ENCODE assay signal across 25 mouse cellular contexts in the genomic region with DNA sequence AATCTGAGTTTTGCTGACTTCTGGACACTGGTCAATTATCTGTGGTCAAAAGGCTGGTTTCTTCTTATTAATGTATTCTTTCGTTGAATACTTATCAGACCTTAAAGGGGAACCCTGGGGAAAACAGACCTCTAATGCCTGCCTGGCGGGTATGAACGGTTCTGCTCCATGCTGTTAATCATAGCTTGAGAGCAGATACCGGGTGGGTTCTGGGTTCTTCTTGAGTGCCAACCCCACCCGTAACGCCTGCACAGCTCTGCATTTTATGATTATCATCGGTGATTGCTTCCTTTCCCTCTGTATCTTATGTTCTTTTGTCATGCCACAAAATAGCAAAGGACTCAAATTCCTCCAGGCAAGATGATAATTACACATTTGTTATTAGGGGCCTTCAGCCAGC. TPM values are rescaled to one million over a fixed set of nuclear protein-coding genes. Genes with fewer than 3 reads are reported as not detected.
DNase-seq lines count a peak whose midpoint lies in the region; ATAC-seq and TF ChIP-seq lines count a peak whose summit lies in the region.
"Had no signal": no experiment of that assay in that cellular context is flagged by ENCODE, and none has a peak within 500 bp of the region (broad histone marks: within the 10 kb centered on the region; RNA-seq: fewer than 3 reads in every experiment).

No protein-coding gene starts in this region.

- no peak overlapping the region for H3K9ac ChIP-seq in heart, adult 2 months (ENCODE audit: low read depth, low read length)
- H3K9ac ChIP-seq in heart, embryonic 13.5 days: no peak overlapping the region
- H3K9ac ChIP-seq in MEL (ENCODE audit: control insufficient read depth, low read depth, low read length, poor library complexity, severe bottlenecking): no peak overlapping the region
- no peak overlapping the region for H3K9ac ChIP-seq in hindbrain, embryonic 12.5 days

- H3K27me3 ChIP-seq in heart, adult 2 months (ENCODE audit: control insufficient read depth, insufficient read depth, low read length): no peaks in the 10 kb centered on the region
- no peaks in the 10 kb centered on the region for H3K27me3 ChIP-seq in heart, embryonic 13.5 days (replicated peaks)
- H3K27me3 ChIP-seq in MEL (ENCODE audit: control insufficient read depth in 1 of 2, insufficient read depth in 2 of 2, low read length in 2 of 2): no peaks in the 10 kb centered on the region
- no peaks in the 10 kb centered on the region for H3K27me3 ChIP-seq in hindbrain, embryonic 12.5 days
- H3K27me3 ChIP-seq: CH12.LX, Patski had no signal

- no peak for TF ChIP-seq CTCF in heart, adult 2 months (IDR thresholded peaks at IDR 0.05)
- no peak for TF ChIP-seq CTCF in MEL (IDR thresholded peaks at IDR 0.05 in 2 of 3, conservative IDR thresholded peaks at IDR 0.05 in 1 of 3; ENCODE audit: control insufficient read depth in 1 of 3, insufficient read depth in 1 of 3, low read depth in 2 of 3, low read length in 3 of 3, poor library complexity in 1 of 3, severe bottlenecking in 1 of 3)

- TF ChIP-seq EP300 in heart, adult 2 months (IDR thresholded peaks at IDR 0.05; ENCODE audit: insufficient read depth, low read depth, low read length): no peak
- TF ChIP-seq EP300 in MEL (IDR thresholded peaks at IDR 0.05; ENCODE audit: low read depth in 1 of 2, low read length in 2 of 2): peak; percentile 71 to 84

- H3K9me3 ChIP-seq in heart, embryonic 13.5 days: no peaks in the 10 kb centered on the region
- H3K9me3 ChIP-seq in MEL (replicated peaks; ENCODE audit: insufficient read depth, low read length): no peaks in the 10 kb centered on the region
- no peaks in the 10 kb centered on the region for H3K9me3 ChIP-seq in hindbrain, embryonic 12.5 days (replicated peaks)
- H3K9me3 ChIP-seq: G1E had no signal

- H3K27ac ChIP-seq in heart, adult 2 months: no peak overlapping the region
- H3K27ac ChIP-seq in heart, embryonic 13.5 days (replicated peaks): 0 out of 2 replicates have a peak overlapping the region, but pooled peaks have one; percentile 17
- H3K27ac ChIP-seq in MEL (ENCODE audit: control insufficient read depth, low read depth, low read length): peak overlapping the region; percentile 4; the same call in 1 of the 2 replicates
- H3K27ac ChIP-seq in hindbrain, embryonic 12.5 days: no peak overlapping the region

- H3K4me1 ChIP-seq in heart, adult 2 months (ENCODE audit: control insufficient read depth, insufficient read depth, low read length): peaks cover 6% of the 10 kb centered on the region
- H3K4me1 ChIP-seq in heart, embryonic 13.5 days: peaks cover 31% of the 10 kb centered on the region
- H3K4me1 ChIP-seq in MEL (ENCODE audit: control insufficient read depth in 1 of 2, insufficient read depth in 2 of 2, low read length in 2 of 2): peaks cover 19 to 42% of the 10 kb centered on the region in 2 experiments
- peaks cover 4% of the 10 kb centered on the region for H3K4me1 ChIP-seq in hindbrain, embryonic 12.5 days

- no peak overlapping the region for H3K4me3 ChIP-seq in heart, adult 2 months
- H3K4me3 ChIP-seq in heart, embryonic 13.5 days: no peak overlapping the region
- no peak overlapping the region for H3K4me3 ChIP-seq in MEL (ENCODE audit: control insufficient read depth in 1 of 2, insufficient read depth in 1 of 2, low read depth in 2 of 2, low read length in 2 of 2)
- no peak overlapping the region for H3K4me3 ChIP-seq in hindbrain, embryonic 12.5 days

- peaks cover 5% of the 10 kb centered on the region for H3K36me3 ChIP-seq in heart, adult 2 months (ENCODE audit: control insufficient read depth, insufficient read depth, low read length)
- H3K36me3 ChIP-seq in heart, embryonic 13.5 days: peaks cover 14% of the 10 kb centered on the region
- peaks cover 0 to 50% of the 10 kb centered on the region in 2 experiments for H3K36me3 ChIP-seq in MEL (ENCODE audit: control insufficient read depth in 1 of 2, insufficient read depth in 2 of 2, low read length in 2 of 2)
- H3K36me3 ChIP-seq in hindbrain, embryonic 12.5 days: no peaks in the 10 kb centered on the region

- ATAC-seq in heart, embryonic 13.5 days (ENCODE audit: extremely low read depth, insufficient number of reproducible peaks, low FRiP score, low TSS enrichment): no peak
- no peak for ATAC-seq in hindbrain, embryonic 12.5 days (ENCODE audit: low FRiP score)
- ATAC-seq: activated CD4-positive, CD25-positive, alpha-beta regulatory T cell, adult 4 months; CD4-positive, CD25-positive, alpha-beta regulatory T cell, adult 4 months; Patski had no signal

- 74% methylated on average over 7 of the region's 7 CpGs for WGBS in heart, adult 2 months
- 69% methylated on average over 7 of the region's 7 CpGs for WGBS in heart, embryonic 13.5 days
- 74% methylated on average over 7 of the region's 7 CpGs for WGBS in hindbrain, embryonic 12.5 days

- TF ChIP-seq POLR2A in heart, adult 2 months (IDR thresholded peaks at IDR 0.05; ENCODE audit: insufficient read depth, low read depth, low read length): no peak
- TF ChIP-seq POLR2A in MEL (IDR thresholded peaks at IDR 0.05; ENCODE audit: control insufficient read depth in 1 of 2, insufficient read depth in 1 of 2, low read depth in 1 of 2, low read length in 2 of 2, poor library complexity in 1 of 2): no peak

- no peak for TF ChIP-seq RAD21 in MEL (IDR thresholded peaks at IDR 0.05; ENCODE audit: low read depth, low read length)

- no peaks in the 10 kb centered on the region for H3K79me2 ChIP-seq in heart, adult 2 months (replicated peaks; ENCODE audit: control insufficient read depth, insufficient read depth, low read length)
- peaks cover 18% of the 10 kb centered on the region for H3K79me2 ChIP-seq in MEL (ENCODE audit: control insufficient read depth, insufficient read depth, low read length, poor library complexity)

- DNase-seq in heart, adult 11 months: peak; percentile 82
- DNase-seq in heart, adult 2 months: no peak
- DNase-seq in heart, adult 9 months (ENCODE audit: low spot score in 2 of 2): no peak
- DNase-seq in MEL (ENCODE audit: low read depth, low spot score): peak; percentile 47
- DNase-seq: adrenal gland, adult 2 months; adrenal gland, adult 8-10 months; adrenal gland, postnatal 10 days; adrenal gland, postnatal 14 days; adrenal gland, postnatal 25 days; adrenal gland, postnatal 36 days; B cell, adult 2 months; cerebellum, adult 11 months; cerebellum, adult 11-12 months; cerebellum, adult 18-20 months; cerebellum, adult 2 months had no signal

- intact Hi-C loops in heart, adult 2 months (cut with DNase I): no loop called here

- no peak overlapping the region for H3K4me2 ChIP-seq in heart, embryonic 13.5 days
- H3K4me2 ChIP-seq in hindbrain, embryonic 12.5 days (replicated peaks): no peak overlapping the region

TF ChIP-seq in MEL, 35 proteins besides CTCF, POLR2A, EP300 and RAD21 (continues in another document):
- TF ChIP-seq RCOR1 (IDR thresholded peaks at IDR 0.05; ENCODE audit: low read depth, low read length) (peak; percentile 77; the same call in 1 of the 2 replicates), JUND (IDR thresholded peaks at IDR 0.05; ENCODE audit: low read depth, low read length) (no peak), MXI1 (IDR thresholded peaks at IDR 0.05; ENCODE audit: low read depth, low read length) (no peak), TBP (IDR thresholded peaks at IDR 0.05; ENCODE audit: low read depth, low read length) (no peak), MAZ (IDR thresholded peaks at IDR 0.05; ENCODE audit: low read depth, low read length) (no peak), MYC (IDR thresholded peaks at IDR 0.05; ENCODE audit: low read depth, low read length) (no peak), MEF2A (IDR thresholded peaks at IDR 0.05; ENCODE audit: extremely low read depth, insufficient replicate concordance, low read depth, low read length, poor library complexity, severe bottlenecking) (no peak), HCFC1 (IDR thresholded peaks at IDR 0.05; ENCODE audit: low read depth, low read length) (no peak), E2F4 (IDR thresholded peaks at IDR 0.05; ENCODE audit: borderline replicate concordance, low read depth, low read length) (no peak), USF1 (IDR thresholded peaks at IDR 0.05; ENCODE audit: low read depth, low read length) (no peak), GATA1 (IDR thresholded peaks at IDR 0.05; ENCODE audit: low read depth, low read length) (peak; percentile 59)

RNA-seq across cellular contexts. Expression of a gene that starts 7.6 kb away (rescaled TPM):
- total RNA-seq in heart, adult 2 months (2021): 10 to 100 TPM; 24.0 to 30.4 TPM
- polyA plus RNA-seq in heart, adult 2 months (2012; rRNA removed): 41.7 and 57.6 TPM in 2 replicates
- polyA plus RNA-seq in heart, embryonic 13.5 days (2015; fragmentation: Nextera tagmentation; extraction: Ambion mirVana): 85.1 and 86.5 TPM in 2 replicates
- 102 and 144 TPM in 2 replicates for total RNA-seq in MEL (2012; rRNA removed)
- polyA plus RNA-seq in MEL (2012; ENCODE audit: insufficient read depth in 1 of 2, insufficient read length in 2 of 2, low read depth in 1 of 2, low replicate concordance in 2 of 2, missing spikeins in 1 of 2): 100 to 1,000 TPM; 346 to 408 TPM
- 27.7 and 29.0 TPM in 2 replicates for polyA plus RNA-seq in hindbrain, embryonic 12.5 days (2016; fragmentation: Nextera tagmentation; extraction: Ambion mirVana)

RNA-seq across cellular contexts. Expression of a gene that starts 10.4 kb away (rescaled TPM):
- under 1 TPM in 1 of 2 experiments, not detected in 1; 0.30 TPM for total RNA-seq in heart, adult 2 months (2021)
- 0.04 and 0.26 TPM in 2 replicates for polyA plus RNA-seq in heart, adult 2 months (2012; rRNA removed)
- 0.36 TPM in 1 of 2 replicates, not detected in the other for polyA plus RNA-seq in heart, embryonic 13.5 days (2015; fragmentation: Nextera tagmentation; extraction: Ambion mirVana)
- not detected in 2 replicates for total RNA-seq in MEL (2012; rRNA removed)
- under 1 TPM in 1 of 2 experiments, not detected in 1; 0.08 TPM for polyA plus RNA-seq in MEL (2012; ENCODE audit: insufficient read depth in 1 of 2, insufficient read length in 2 of 2, low read depth in 1 of 2, low replicate concordance in 2 of 2, missing spikeins in 1 of 2)
- not detected in 2 replicates for polyA plus RNA-seq in hindbrain, embryonic 12.5 days (2016; fragmentation: Nextera tagmentation; extraction: Ambion mirVana)
- total RNA-seq: adrenal gland, adult 18-20 months; adrenal gland, postnatal 36 days; adrenal gland, postnatal 4 days had no signal
- polyA plus RNA-seq: adrenal gland, adult 2 months; G1E had no signal

RNA-seq across cellular contexts. Expression of a gene that starts 12.1 kb away (rescaled TPM):
- total RNA-seq in heart, adult 2 months (2021): not detected
- 0.29 and 0.51 TPM in 2 replicates for polyA plus RNA-seq in heart, adult 2 months (2012; rRNA removed)
- 0.80 and 0.96 TPM in 2 replicates for polyA plus RNA-seq in heart, embryonic 13.5 days (2015; fragmentation: Nextera tagmentation; extraction: Ambion mirVana)
- total RNA-seq in MEL (2012; rRNA removed): not detected in 2 replicates
- under 1 TPM in 1 of 2 experiments, not detected in 1; 0.39 TPM for polyA plus RNA-seq in MEL (2012; ENCODE audit: insufficient read depth in 1 of 2, insufficient read length in 2 of 2, low read depth in 1 of 2, low replicate concordance in 2 of 2, missing spikeins in 1 of 2)
- polyA plus RNA-seq in hindbrain, embryonic 12.5 days (2016; fragmentation: Nextera tagmentation; extraction: Ambion mirVana): not detected in 2 replicates
- total RNA-seq: adrenal gland, adult 18-20 months; adrenal gland, adult 2 months; adrenal gland, postnatal 14 days; adrenal gland, postnatal 25 days; ES-E14 had no signal
- polyA plus RNA-seq: adrenal gland, adult 2 months; G1E had no signal

RNA-seq across cellular contexts. Expression of a gene that starts 58.4 kb away (rescaled TPM):
- total RNA-seq in heart, adult 2 months (2021): 100 to 1,000 TPM; 409 to 433 TPM
- polyA plus RNA-seq in heart, adult 2 months (2012; rRNA removed): 1,071 and 1,296 TPM in 2 replicates
- polyA plus RNA-seq in heart, embryonic 13.5 days (2015; fragmentation: Nextera tagmentation; extraction: Ambion mirVana): 290 and 310 TPM in 2 replicates
- not detected in 2 replicates for total RNA-seq in MEL (2012; rRNA removed)
- not detected for polyA plus RNA-seq in MEL (2012; ENCODE audit: insufficient read depth in 1 of 2, insufficient read length in 2 of 2, low read depth in 1 of 2, low replicate concordance in 2 of 2, missing spikeins in 1 of 2)
- polyA plus RNA-seq in hindbrain, embryonic 12.5 days (2016; fragmentation: Nextera tagmentation; extraction: Ambion mirVana): 16.6 and 35.9 TPM in 2 replicates
- total RNA-seq: CH12.LX, ES-E14 had no signal
- polyA plus RNA-seq: activated CD4-positive, CD25-positive, alpha-beta regulatory T cell, adult 4 months; CD4-positive, CD25-positive, alpha-beta regulatory T cell, adult 4 months; G1E had no signal

Comparison
In these comparisons a context has a peak if more than half of its experiments do, and no peak if none do; other contexts are left out.
1. DNase-seq: peak in heart, adult 11 months (single experiment) and MEL (single experiment); none in heart, adult 2 months (0 of 2) and heart, adult 9 months (0 of 2).
2. H3K27ac ChIP-seq: peak in heart, embryonic 13.5 days (single experiment) and MEL (single experiment); none in heart, adult 2 months (single experiment) and hindbrain, embryonic 12.5 days (single experiment).